Mouse (Mus musculus) C2C12 (cell line): Measurements from ENCODE around the gene Tmtc2.
A peak's percentile ranks its signal among the peaks of the same experiment; 100 is the strongest.

Experiments
- CTCF ChIP-seq: IDR thresholded peaks from one replicate; pipeline ENCODE4 v1.5.1; 2011; ENCODE audit not compliant: control insufficient read depth, insufficient read depth, insufficient read length
- MAX ChIP-seq: IDR thresholded peaks from one replicate; pipeline ENCODE4 v1.6.1; 2011; ENCODE audit warnings: mild to moderate bottlenecking, control low read depth
- MYOG ChIP-seq: IDR thresholded peaks from one replicate; pipeline ENCODE4 v1.6.1; 2011; ENCODE audit not compliant: control insufficient read depth, insufficient read length; ENCODE audit errors: extremely low read depth
- USF1 ChIP-seq: IDR thresholded peaks from one replicate; pipeline ENCODE4 v1.6.1; 2011; ENCODE audit warnings: low read depth, mild to moderate bottlenecking, control low read depth, moderate library complexity

- TF ChIP-seq CTCF = peak; percentile 89
- no peak for TF ChIP-seq MAX
- no peak for TF ChIP-seq MYOG
- no peak for TF ChIP-seq USF1
These were observed 727 bp upstream of the Tmtc2 start for GRCm38 (mm10) chr10:105574695-105575660.
